Mouse (Mus musculus) right cerebral cortex, adult 2 months (tissue): ENCODE data around the gene Reps2.

ENCODE experiments used
- DNase-seq, 2 experiments: peaks; one replicate each; pipeline ENCODE4 v3.0.0; 2021 to 2022; ENCODE audit warnings: low spot score in 2 of 2

Gene Reps2

DNA sequence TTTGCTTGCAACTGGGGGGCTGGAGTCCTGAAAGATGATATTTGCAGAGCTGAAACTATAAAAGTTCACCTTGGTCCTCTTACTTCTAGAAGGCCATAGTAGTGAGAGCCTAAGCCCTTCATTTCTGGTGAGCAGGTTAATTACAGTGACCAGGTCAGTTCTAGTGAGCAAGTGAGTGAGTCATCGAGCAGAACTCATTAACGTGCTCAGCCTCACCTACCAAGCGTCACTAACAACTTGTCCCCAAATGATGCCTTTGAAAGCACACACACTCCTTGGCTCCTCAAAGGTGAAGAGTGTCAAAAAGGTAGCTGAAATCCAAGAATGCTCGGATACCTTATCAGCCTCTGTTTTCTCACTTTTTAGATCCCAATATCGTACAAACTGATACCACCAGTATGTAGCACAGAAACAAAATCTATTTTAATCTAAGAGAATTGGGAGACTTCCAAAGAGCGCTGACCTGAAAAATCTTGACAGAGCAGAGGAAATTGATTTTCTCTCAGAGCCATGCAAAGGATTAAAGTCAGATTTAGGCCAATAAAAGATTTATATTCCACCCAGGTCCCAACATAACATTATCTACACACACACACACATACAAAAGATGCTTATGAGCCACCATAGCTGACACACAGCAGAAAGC, 53.2 kb downstream of the Reps2 start:
- no peak for DNase-seq

DNA sequence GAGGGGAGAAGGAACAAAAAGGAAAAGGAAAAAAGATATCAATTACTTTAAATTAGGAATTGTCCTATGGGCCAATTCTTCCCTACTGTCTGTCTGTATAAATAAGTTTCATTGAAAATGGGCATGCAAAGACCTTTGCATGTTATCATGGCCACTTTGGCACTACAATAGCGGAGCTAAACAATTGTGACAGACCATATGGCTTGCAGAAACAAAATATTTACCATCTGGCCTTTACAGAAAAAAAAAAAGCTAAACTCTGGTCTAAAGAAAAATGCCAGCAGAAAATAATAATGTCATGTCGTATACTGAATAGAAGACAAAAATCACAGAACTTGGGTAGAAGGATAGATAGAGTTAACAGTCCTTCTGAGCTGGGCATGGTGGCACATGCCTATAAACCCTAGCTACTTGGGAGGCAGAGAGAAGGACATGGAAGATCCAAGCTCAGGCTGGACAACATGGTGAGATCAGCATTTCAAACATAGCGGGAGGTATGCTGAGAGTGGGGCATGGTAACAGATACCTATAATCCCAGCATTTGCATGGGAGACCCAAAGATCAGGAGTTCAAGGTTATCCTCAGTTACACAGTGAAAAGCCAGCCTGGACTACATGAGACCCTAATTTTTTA, 54.2 kb downstream of the Reps2 start:
- no peak for DNase-seq

DNA sequence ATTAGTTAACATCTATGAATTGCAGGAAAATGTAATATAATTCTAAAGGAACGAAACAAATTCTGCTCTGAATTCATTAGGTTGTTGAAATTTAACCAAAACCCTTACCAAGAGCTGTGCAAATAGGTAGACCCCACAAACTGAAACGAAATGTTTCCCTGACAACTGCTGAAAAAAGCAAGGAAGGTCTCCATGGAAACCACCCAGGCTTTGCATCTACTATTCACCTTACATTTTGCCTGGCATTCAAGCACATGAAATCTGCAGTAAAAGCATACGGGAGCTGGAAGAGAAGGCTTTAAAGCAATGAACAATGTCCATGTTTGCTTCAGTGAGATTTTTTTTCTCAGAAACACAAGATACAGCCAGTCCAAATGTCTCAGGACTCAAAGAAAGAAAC, 59.1 kb downstream of the Reps2 start:
- peak in 1 of 2 experiments; percentile 26 for DNase-seq

DNA sequence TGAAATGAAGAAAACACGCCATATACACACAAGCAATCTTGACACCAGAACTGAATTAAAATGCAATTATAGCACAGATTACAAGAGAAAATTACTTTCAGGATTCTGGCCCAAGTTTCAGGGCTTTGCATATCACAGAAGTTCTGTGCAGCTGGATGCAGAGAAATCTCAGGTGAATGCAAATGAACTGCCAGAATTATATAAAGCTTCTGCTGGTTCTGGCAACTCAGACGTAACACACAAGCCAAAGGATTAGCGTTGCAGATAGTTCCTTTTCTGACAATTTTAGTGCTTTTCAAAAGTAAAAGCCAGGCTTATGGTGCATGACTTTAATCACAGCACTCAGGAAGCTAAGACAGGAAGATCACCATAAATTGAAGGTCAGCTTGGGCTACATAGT, 62.9 kb downstream of the Reps2 start:
- DNase-seq: no peak

DNA sequence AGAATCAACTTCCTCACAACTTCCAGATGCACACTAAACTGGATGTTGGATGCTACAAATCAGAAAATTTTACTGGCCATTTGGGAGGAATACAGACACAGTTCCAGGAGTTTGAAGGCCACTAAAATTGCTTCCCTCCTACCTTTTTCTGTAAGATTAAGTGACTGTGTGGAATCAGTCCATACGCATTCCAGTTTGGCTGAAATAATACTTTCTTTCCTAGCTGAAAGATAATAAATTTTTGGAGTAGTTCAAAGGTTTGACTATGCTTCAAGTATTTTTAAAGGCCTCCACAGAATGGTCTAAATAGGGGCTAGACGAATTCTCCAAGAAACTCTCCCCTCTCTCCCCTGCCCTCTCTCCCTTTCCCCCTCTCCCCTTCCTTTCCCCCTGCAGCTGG, 75.0 kb downstream of the Reps2 start:
- DNase-seq: no peak

DNA sequence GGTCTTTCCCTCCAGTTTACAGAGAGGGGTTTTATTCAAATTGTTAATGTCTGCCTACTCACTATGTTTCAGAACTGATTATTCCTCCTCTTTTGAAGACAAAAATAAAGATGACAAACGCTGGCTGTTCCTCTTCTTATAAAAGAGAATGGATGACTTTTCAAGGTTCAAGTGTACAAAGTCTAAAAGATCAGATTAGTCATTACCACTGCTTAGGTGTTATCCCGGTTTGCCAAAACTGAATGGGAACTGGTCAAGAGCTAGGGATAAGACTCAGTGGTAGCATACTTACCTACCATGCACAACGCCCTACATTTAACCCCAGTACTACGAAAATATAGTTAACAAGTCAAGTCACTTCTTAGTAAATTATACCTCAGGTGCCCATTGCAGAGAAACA, 77.9 kb downstream of the Reps2 start:
- no peak for DNase-seq

DNA sequence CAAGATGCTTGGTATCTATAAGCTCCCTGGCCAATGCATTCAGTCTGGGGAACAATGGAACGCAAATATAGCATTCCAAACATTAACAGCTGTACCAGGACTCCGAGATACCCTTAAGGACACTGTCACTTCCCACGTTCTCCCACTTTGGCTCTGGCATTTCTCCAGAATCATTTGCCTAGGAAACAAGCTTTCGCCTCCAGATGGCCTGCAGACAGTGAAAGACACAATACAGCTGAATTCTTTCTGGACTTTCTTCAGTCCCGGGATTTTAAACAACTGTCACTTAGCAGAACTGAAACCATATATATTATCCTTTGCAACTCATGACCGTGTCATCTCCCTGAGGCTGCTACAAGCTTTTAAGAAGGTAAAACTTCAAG, 87.0 kb downstream of the Reps2 start:
- DNase-seq: peak; percentile 35 to 59

DNA sequence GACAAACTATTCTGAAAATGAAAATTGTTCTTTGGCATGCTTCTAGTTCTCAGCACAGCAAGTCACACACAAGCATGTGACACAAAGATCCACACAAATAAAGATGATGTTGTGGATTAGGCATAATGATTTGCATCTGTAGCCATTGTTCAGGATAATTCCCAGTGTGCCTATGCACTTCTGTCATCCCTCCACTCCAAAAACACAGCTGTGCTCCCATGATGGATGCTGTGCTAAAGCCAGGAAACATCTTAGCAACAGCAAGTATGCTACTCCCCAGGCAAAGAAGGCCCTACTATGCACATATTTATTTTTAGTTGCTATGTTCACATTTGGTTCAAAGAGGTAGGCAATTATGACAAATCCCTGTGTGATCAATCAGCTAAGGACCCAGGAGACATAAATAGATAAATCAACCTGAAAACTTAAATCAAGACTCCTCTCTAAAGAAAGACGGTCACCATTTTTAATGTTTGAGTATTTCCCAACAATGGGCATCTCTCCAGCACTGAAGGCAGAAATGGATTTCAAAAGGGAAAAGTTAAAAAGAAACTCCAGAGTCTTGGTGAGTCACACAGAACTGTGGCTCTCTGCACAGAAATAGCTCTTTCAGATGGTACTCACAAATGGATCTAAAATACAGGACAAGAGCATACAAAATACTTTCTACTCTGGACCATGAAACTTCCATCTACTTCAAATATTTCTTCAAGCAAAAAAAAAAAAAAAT, 87.6 kb downstream of the Reps2 start:
- DNase-seq: no peak

DNA sequence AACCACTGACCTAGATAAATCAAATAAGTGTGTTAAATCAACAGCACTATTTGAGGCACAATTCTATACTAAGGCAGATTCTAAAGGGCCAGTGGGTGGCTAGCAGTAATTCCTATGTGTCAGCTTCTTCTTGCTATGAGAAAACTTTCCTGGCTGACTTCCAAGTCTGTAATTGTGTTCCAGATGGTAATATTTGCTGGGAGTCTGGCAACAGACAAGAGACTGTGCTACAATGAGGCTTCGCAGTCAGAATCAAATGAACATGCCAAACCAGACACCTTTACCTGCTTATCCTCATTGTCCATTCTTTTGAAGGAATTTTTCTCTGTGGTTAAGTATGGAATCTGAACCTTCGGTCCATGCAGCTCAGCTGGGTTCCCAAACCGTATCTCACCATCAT, 88.9 kb downstream of the Reps2 start:
- DNase-seq: peak in 1 of 2 experiments; percentile 42

DNA sequence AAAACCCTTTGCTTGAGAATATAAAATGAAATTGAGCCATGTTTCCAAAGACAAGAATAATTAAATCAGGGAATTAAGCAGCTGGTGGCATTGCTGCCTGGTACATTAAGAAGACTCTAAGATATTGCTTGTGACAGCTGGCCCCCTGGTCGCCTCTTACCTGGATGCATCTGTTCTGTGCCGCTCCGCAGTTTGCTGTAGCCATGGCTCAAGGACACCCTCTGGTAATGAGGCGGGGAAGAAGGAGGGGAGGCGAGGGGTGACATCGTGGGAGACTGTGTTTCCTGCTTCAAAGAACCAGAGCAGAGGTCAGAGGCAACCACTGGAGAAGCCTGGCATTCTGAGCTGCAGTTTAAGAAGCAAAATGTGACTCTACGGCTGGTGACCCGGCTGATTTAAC, 91.1 kb downstream of the Reps2 start:
- no peak for DNase-seq

DNA sequence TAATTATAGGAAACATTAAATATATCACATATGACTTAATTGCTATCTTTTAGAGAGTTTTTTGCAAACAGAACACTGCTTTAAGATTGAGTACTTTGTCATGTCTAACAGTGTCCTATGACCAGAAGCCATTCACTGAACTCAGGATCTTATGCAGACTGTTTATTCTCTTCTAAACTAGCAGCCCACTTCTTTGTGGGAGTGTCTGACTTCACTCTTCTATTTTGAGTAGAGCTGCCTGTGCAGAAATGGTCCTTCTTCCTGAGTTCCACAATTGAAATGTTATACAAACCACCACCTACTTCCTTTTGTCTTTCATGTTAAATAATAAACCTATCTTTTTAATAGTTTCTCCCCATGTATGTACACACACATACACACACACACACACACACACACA, 98.4 kb downstream of the Reps2 start:
- no peak for DNase-seq

DNA sequence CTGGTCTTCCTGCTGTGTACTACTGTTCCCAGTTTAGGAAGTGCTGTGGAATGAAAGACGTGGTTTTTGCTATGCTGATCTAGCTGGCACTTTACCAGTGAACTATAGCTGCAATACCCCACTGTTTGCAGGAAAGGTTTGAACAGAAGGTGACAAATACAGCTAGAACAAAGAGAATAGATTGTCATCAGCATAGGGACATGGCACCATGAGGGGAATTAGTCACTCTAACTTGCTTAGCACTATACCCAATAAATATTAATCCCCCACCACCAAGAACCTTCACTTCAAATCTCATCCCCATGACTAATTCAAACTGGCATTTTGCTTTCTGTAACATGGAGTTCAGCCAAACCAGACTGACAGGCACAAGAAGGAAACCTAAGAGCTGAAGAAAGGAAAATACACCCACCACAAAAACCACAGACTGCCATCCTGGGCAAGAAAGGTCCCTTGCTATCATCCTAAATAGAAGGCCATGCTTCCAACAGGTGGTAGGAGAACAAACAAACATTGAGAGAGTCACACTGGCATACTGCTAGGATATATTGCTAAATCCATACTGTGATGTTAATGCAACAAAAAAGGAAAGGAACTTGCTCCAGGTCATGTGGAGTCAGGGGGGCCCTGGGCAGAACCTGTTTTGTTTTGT, 100.7 kb downstream of the Reps2 start:
- no peak for DNase-seq

DNA sequence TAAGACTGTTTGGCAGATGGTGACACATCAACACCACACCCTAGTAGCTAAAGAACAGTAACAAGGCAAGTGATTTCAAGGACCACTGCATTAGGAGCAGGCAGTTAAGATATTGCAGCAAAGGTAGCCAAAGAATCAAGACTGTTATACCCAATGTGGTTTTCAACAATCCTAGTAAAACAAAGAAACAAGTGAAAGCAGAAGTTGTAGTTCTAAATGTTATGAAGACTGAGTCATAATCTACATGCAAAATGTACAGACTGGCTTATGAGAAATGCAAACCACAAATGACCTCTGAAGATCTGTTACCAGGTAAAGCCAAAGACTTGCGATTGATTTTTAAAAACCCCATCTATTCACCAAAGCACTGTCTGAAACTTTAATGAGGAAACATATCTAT, 101.5 kb downstream of the Reps2 start:
- DNase-seq: no peak

DNA sequence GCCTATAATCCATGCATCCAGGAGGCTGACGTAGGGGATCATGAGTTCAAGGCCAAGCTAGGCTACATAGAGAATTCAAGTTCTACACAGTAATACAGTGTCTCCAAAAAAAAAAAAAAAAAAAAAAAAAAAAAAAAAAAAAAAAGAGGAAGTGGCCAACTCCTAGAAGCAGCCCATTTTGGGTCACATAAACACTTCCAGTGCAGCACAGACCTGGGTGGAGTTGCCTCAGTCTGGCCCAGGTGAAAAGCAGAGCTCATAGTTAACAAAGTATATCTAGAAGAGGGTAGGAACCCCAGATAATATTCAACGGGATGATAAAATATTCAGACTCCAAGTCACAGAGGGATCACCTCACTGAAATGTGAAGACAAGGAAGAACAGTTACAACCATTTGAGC, 112.4 kb downstream of the Reps2 start:
- no peak for DNase-seq

DNA sequence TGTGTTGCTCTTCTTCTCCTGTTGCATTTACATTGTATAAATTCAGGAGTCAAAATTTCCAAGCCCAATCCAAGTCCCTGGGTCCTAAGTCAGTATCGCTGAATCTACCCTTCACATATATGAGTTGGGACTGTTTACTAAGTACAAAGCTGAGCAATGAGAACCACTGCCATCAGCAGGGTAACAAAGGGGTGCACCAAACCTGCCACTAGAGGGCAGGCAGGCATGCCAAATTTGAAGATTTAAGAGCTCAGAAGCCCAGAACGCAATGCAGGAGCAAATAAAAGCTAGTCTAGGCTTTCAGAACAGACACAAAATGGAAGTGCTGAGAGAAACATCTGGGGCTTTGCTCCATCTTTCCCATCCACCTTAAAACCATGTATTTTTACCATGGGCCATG, 116.2 kb downstream of the Reps2 start:
- peak; percentile 59 to 64 for DNase-seq

DNA sequence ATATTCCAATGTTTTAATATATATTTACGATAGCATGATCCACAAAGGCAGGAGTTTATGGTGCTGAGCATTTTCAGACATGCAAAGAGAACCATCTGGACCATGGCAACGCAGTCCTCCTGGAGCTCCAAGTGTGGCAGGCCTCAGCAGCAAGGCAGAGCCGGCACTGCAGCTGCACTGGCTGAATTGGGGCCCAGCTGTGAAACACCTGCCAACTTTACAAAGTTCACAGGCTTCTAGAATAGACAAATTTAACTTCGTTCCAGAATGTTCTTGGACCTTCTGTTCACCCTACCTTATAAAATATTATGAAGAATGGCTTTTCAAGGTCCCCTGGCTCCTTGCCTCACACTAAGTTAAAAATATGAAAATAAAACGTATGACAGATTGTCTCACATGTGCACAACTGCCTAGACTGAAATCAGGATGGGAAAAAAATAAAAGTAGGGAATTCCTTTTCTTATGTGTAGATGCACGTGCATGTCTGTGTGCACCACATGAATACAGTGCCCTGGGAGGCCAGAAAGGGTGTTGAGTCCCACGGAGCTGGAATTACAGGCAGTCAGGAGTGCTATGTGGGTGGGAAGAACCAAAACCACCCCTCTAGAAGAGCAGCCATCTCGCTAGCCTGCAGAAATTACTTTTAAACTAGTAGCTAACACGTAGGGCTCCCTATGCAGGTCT, 121.5 kb downstream of the Reps2 start:
- DNase-seq: no peak

DNA sequence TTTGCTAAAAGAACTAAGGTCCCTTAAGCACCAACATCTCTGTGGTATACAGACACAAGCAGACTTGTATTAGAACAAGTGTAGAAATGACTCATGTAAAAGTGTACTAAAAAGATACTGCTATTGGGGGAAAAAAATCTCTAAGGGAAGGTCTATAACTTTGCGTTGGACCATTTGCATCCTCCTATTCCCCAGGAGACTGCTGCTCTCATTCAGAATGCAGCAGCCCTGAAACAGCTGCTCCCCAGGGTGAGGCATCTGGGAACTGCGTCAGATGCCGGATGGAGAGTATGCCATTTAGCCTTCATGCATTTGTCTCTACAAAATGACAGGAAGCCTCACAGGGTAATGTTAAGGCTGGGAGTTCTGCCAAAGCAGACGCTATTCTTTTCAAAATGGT, 122.3 kb downstream of the Reps2 start:
- DNase-seq: no peak

DNA sequence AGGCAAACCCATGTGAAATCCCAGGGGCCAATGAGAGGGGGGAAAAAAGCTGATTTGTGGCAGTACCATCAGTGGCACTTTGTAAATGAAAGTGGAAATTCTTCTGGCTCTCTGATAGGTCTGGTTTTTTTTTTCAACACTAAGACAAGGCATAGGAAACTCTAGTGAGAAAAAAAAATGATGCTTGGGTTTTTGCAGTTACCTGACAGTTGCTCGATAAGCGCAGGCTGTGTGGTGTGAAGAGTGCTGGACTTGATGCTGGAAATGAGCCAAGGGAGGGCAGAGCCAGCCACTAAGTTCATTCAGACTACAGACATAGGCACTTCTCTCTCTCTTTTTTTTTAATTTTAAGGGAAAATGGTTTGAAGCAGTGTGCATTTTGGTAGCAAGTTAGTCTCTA, 123.1 kb downstream of the Reps2 start:
- no peak for DNase-seq

DNA sequence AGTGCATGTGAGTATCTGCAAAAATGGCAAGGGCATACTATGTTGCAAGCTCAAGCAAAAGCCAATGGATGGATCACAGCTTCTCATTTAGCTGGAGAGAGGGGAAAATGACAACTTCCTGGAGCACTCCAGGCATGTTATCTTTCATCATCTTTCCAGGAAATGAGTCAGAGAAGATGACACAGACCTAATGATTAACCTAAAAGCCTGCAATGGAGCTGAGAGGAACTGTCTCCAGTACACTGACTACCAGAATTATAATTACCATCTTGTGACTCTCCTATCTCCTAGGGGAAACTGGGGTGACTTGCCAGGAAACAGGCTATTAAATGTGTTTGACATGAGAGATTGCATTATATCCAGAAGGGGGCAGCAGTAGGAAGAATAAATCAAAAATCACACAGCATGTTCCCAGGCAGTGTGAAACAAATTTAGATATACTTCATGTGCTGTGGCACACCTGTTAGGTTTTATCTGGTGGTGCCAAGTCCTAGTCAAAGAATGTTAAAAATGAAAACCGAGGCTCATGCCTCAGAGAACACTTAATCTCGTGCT, 132.9 kb downstream of the Reps2 start:
- DNase-seq: no peak

DNA sequence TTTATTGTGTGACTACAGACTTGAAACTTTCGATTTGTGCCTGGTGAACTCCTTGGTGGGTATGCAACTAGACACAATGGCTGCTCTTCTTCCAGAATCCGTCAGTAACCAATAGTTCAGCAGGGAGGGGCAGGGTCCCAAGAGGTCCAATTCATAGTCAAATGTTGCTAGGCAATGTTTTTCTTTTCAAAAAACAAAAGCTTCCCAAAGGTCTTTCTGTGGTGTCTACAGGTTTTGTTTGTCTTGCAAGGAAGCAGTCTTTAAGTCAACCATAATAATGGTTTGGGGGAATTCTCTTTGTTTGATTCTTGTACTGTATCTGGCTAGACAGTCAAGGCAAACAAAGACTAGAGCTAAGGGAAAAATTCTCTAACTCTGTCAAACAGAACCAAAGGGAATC, 138.3 kb downstream of the Reps2 start:
- DNase-seq: no peak

DNA sequence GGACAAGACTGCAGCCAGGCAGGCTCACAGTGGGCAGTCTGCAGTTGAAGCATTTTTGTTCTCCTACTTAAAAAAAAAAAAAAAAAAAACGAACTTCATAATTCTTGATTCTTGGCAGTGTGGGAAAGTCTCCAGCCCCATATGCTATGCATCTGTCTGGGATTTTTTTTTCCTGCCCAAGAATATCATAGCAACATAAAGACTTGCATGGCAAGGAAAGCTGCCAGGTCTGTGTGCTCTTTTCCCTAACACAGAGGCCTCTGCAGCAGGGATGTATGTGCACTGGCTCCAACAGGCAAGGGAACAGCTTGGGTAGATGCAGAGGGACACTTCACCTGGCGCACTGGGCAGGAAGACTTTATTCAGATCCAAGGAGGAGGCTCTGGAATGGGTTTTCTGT, 140.0 kb downstream of the Reps2 start:
- DNase-seq: peak in 1 of 2 experiments; percentile 38

DNA sequence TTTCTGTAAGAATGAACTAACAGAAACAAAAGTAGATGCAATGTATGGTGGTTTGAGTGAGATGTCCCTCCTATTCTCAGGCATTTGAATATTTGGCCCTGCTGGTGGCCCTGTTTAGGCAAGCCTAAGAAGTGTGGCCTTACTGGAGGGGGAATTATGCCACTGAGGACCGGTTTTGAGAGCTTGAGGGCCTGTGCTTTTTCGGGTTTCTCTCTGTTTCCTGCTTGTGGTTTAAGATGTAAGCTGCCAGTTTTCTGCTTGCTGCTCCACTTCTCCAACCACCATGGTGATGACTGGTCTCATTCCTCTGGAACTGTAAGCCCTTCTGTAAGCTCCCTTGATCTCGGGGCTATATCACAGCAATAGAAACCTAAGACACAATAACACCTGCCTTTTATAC, 142.5 kb downstream of the Reps2 start:
- DNase-seq: no peak
